In the genomic region with DNA sequence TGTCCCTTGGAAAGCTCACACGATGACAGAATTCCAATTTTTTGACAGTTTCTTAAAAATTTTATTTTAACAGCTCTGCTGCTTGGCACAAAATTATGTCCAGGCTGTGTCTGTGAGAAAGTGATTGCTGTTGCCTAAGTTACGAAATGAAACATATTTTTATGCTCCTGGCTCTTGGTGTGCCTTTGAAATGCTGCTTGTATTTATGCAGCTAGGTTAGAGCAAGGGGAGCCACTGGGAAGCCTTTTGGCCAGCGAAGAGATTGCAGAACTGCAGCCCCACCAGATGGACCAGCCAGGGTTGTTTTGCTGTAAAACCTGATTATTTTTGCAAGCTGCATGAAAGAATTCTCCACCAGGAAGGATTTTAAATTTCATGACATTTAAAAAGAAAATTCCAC, we compare ENCODE assay signal across 15 mouse cellular contexts. TPM values are rescaled to one million over a fixed set of nuclear protein-coding genes. Genes with fewer than 3 reads are reported as not detected.
A peak's percentile ranks its signal among the peaks of the same experiment; 100 is the strongest.
DNase-seq lines count a peak whose midpoint lies in the region; ATAC-seq and TF ChIP-seq lines count a peak whose summit lies in the region.
"Had no signal": no experiment of that assay in that cellular context is flagged by ENCODE, and none has a peak within 500 bp of the region (broad histone marks: within the 10 kb centered on the region; RNA-seq: fewer than 3 reads in every experiment).

No protein-coding gene starts in this region.

- ATAC-seq in midbrain, embryonic 14.5 days (ENCODE audit: low FRiP score, low TSS enrichment): no peak
- ATAC-seq in midbrain, embryonic 13.5 days: no peak
- ATAC-seq in intestine, embryonic 15.5 days: no peak

- TF ChIP-seq CTCF in left cerebral cortex, adult 2 months (IDR thresholded peaks at IDR 0.05): no peak; the same call in 1 of the 2 replicates

- peak; percentile 38 to 50 for DNase-seq in cerebellum, postnatal 14 days
- no peak for DNase-seq in cerebellum, adult 9-10 months
- DNase-seq in midbrain, embryonic 14.5 days: peak; percentile 5
- peak in 1 of 2 experiments; percentile 16 for DNase-seq in left cerebral cortex, adult 2 months (ENCODE audit: extremely low spot score in 1 of 2, low spot score in 2 of 2)
- no peak for DNase-seq in MN1 (ENCODE audit: low spot score)
- DNase-seq in heart, adult 8-10 months (ENCODE audit: low spot score): no peak
- DNase-seq: cerebellum, adult 11-12 months had no signal

- H3K4me1 ChIP-seq in midbrain, embryonic 14.5 days (ENCODE audit: control insufficient read depth, insufficient read depth, low read length): no peaks in the 10 kb centered on the region
- H3K4me1 ChIP-seq in midbrain, embryonic 13.5 days (replicated peaks): no peaks in the 10 kb centered on the region
- no peaks in the 10 kb centered on the region for H3K4me1 ChIP-seq in intestine, embryonic 15.5 days (replicated peaks)
- H3K4me1 ChIP-seq: embryonic facial prominence, embryonic 13.5 days; hindbrain, embryonic 10.5 days had no signal

- 81% methylated on average over 3 of the region's 3 CpGs for WGBS in midbrain, embryonic 14.5 days
- WGBS in midbrain, embryonic 13.5 days: 79% methylated on average over 3 of the region's 3 CpGs
- 79% methylated on average over 3 of the region's 3 CpGs for WGBS in intestine, embryonic 15.5 days

- no peak overlapping the region for H3K9ac ChIP-seq in midbrain, embryonic 14.5 days (replicated peaks; ENCODE audit: low read length)
- no peak overlapping the region for H3K9ac ChIP-seq in midbrain, embryonic 13.5 days (replicated peaks)
- H3K9ac ChIP-seq in intestine, embryonic 15.5 days: no peak overlapping the region
- H3K9ac ChIP-seq: embryonic facial prominence, embryonic 13.5 days had no signal

- H3K27ac ChIP-seq in midbrain, embryonic 14.5 days (replicated peaks; ENCODE audit: low read depth, low read length): no peak overlapping the region
- H3K27ac ChIP-seq in midbrain, embryonic 13.5 days: no peak overlapping the region
- peak overlapping the region; percentile 58 for H3K27ac ChIP-seq in left cerebral cortex, adult 2 months
- H3K27ac ChIP-seq in intestine, embryonic 15.5 days: no peak overlapping the region
- H3K27ac ChIP-seq: embryonic facial prominence, embryonic 13.5 days; hindbrain, embryonic 10.5 days; kidney, postnatal 0 days had no signal

- no peak overlapping the region for H3K4me3 ChIP-seq in midbrain, embryonic 14.5 days (replicated peaks; ENCODE audit: low read depth, low read length)
- no peak overlapping the region for H3K4me3 ChIP-seq in midbrain, embryonic 13.5 days (replicated peaks)
- no peak overlapping the region for H3K4me3 ChIP-seq in left cerebral cortex, adult 2 months
- H3K4me3 ChIP-seq in intestine, embryonic 15.5 days (replicated peaks): no peak overlapping the region
- H3K4me3 ChIP-seq: embryonic facial prominence, embryonic 13.5 days; hindbrain, embryonic 10.5 days had no signal

- no peak overlapping the region for H3K4me2 ChIP-seq in midbrain, embryonic 14.5 days (ENCODE audit: low read length)
- H3K4me2 ChIP-seq in midbrain, embryonic 13.5 days (replicated peaks): no peak overlapping the region
- no peak overlapping the region for H3K4me2 ChIP-seq in intestine, embryonic 15.5 days (replicated peaks)
- H3K4me2 ChIP-seq: embryonic facial prominence, embryonic 13.5 days had no signal

- H3K36me3 ChIP-seq in midbrain, embryonic 14.5 days (ENCODE audit: control insufficient read depth, insufficient read depth, low read length): no peaks in the 10 kb centered on the region
- no peaks in the 10 kb centered on the region for H3K36me3 ChIP-seq in midbrain, embryonic 13.5 days
- no peaks in the 10 kb centered on the region for H3K36me3 ChIP-seq in intestine, embryonic 15.5 days
- H3K36me3 ChIP-seq: embryonic facial prominence, embryonic 13.5 days; G1E; hindbrain, embryonic 10.5 days had no signal

- H3K27me3 ChIP-seq in midbrain, embryonic 14.5 days (ENCODE audit: control insufficient read depth, insufficient read depth, low read length): no peaks in the 10 kb centered on the region
- H3K27me3 ChIP-seq in midbrain, embryonic 13.5 days: no peaks in the 10 kb centered on the region
- H3K27me3 ChIP-seq in intestine, embryonic 15.5 days (replicated peaks): no peaks in the 10 kb centered on the region
- H3K27me3 ChIP-seq: embryonic facial prominence, embryonic 13.5 days had no signal

- H3K9me3 ChIP-seq in midbrain, embryonic 14.5 days (ENCODE audit: control insufficient read depth, low read length): no peaks in the 10 kb centered on the region
- no peaks in the 10 kb centered on the region for H3K9me3 ChIP-seq in midbrain, embryonic 13.5 days
- H3K9me3 ChIP-seq in intestine, embryonic 15.5 days: no peaks in the 10 kb centered on the region
- H3K9me3 ChIP-seq: embryonic facial prominence, embryonic 13.5 days; G1E; hindbrain, embryonic 10.5 days had no signal

- intact Hi-C loops in left cerebral cortex, adult 2 months (cut with DNase I): no loop called here

RNA-seq across cellular contexts. Expression of a gene that starts 23.6 kb away (rescaled TPM):
- polyA plus RNA-seq in midbrain, embryonic 14.5 days (2014; fragmentation: Nextera tagmentation; extraction: Ambion mirVana): not detected in 2 replicates
- not detected in 2 replicates for polyA plus RNA-seq in midbrain, embryonic 13.5 days (2015; fragmentation: Nextera tagmentation; extraction: Ambion mirVana)
- not detected for total RNA-seq in left cerebral cortex, adult 2 months (2021)
- not detected for total RNA-seq in heart, adult 8-10 months (2022)
- polyA plus RNA-seq in intestine, embryonic 15.5 days (2015; fragmentation: Nextera tagmentation; extraction: Ambion mirVana): not detected in 2 replicates
- total RNA-seq: adrenal gland, adult 18-20 months; G1E had no signal
- polyA plus RNA-seq: embryonic facial prominence, embryonic 13.5 days; G1E; gonadal fat pad, adult 2 months; hindbrain, embryonic 10.5 days; kidney, postnatal 0 days had no signal

RNA-seq across cellular contexts. Expression of a gene that starts 26.8 kb away (rescaled TPM):
- 0.46 and 0.89 TPM in 2 replicates for polyA plus RNA-seq in midbrain, embryonic 14.5 days (2014; fragmentation: Nextera tagmentation; extraction: Ambion mirVana)
- 0.58 and 0.86 TPM in 2 replicates for polyA plus RNA-seq in midbrain, embryonic 13.5 days (2015; fragmentation: Nextera tagmentation; extraction: Ambion mirVana)
- 1 to 10 TPM; 1.0 to 1.4 TPM for total RNA-seq in left cerebral cortex, adult 2 months (2021)
- 1 to 10 TPM in 3 of 4 experiments, under 1 TPM in 1; 0.92 to 1.9 (median 1.4) TPM for total RNA-seq in heart, adult 8-10 months (2022)
- 2.1 and 2.6 TPM in 2 replicates for polyA plus RNA-seq in intestine, embryonic 15.5 days (2015; fragmentation: Nextera tagmentation; extraction: Ambion mirVana)
- polyA plus RNA-seq: G1E had no signal

Comparison
In these comparisons a context has a peak if more than half of its experiments do, and no peak if none do; other contexts are left out.
1. DNase-seq: peak in cerebellum, postnatal 14 days (2 of 2) and midbrain, embryonic 14.5 days (single experiment); none in cerebellum, adult 9-10 months (single experiment), MN1 (single experiment) and heart, adult 8-10 months (single experiment).